Mouse (Mus musculus): ENCODE data around the gene Kcnj9. TPM values are rescaled to one million over a fixed set of nuclear protein-coding genes. Genes with fewer than 3 reads are reported as not detected.

Kcnj9 gene
- not detected for polyA plus RNA-seq (2014; fragmentation: Illumina TruSeq; extraction: RNeasy Lipid Tissue Mini Kit (QIAGEN cat#74804))

DNA sequence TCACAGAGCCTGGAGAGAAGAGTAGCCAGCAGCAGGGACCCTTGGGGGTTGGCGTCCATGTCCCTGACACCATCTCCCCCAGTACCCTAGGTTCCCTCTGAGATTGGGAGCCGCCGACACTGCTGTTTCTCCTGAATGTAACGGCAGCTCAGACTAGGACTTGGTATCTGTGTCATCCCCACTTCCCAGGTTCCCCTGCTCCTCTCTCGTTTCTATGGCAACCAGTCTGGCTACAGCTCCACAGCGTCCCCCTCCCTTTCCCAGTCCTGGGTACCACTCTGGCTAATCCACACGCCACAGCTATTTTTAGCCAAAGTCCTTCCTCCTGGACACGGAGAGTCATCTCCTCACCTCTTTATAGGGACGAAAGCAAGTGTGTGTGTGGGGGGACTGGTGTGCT is at the start of gene Kcnj9:
Kcnj9 (minus strand) TSS at position 188 of the 400 bp plus-strand sequence.

DNA sequence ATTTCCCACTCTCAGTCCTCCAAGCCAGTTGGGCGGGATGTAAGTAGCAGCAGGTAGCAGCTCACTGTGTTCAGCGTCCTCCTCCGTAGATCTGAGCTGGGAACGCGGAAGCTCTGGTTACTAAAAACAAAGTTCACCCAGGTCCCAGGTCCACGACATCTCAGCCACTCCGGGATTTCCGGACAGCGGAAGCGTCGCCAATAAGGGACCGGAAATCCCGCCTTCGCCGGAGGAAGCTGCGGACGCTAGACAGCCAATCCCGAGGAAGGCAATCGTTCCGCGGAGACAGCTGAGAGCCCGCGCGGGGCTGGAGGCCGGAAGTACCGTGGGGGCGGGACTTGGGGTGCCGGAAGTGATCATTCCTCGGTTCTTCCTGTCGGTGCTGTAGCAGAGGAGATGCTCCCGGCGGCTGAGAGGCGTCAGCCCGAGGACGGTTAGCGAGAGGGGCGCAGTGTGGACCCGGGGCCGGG is 47.1 kb upstream of the Kcnj9 start, which contains the start of gene Pigm:
Pigm (plus strand) TSS at position 349 of the 470 bp plus-strand sequence.

DNA sequence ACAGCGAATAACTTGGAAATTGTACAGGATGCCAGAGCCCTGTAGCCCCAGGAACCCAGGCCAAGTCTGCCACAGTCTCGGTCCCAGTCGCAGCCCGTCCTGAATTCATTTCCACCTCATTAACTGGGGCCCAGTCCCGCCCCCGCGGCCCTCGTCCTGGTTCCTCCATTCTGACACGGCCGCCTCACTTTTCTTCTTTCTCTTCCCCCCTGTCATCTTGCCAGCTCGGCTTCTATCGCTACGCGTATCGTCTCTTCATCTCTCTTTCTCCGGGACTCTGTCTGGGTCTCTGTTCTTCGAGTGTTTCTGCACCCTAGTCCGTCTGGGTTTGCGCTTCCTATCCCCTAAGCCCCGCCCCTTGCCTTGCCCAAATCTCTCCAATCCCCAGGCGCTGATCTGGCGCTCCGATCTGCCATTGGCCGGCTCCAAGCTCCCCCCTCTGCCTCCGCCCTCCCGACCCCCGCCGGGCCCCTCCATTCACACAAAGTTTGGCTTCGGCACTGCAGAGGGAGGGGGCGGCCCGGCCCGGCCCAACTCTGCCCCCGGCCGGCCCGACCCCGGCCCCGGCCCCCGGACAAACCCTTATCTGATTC is 11.7 kb upstream of the Kcnj9 start, which contains the start of gene Kcnj10:
Kcnj10 (plus strand) TSS at position 482 of the 593 bp plus-strand sequence.

DNA sequence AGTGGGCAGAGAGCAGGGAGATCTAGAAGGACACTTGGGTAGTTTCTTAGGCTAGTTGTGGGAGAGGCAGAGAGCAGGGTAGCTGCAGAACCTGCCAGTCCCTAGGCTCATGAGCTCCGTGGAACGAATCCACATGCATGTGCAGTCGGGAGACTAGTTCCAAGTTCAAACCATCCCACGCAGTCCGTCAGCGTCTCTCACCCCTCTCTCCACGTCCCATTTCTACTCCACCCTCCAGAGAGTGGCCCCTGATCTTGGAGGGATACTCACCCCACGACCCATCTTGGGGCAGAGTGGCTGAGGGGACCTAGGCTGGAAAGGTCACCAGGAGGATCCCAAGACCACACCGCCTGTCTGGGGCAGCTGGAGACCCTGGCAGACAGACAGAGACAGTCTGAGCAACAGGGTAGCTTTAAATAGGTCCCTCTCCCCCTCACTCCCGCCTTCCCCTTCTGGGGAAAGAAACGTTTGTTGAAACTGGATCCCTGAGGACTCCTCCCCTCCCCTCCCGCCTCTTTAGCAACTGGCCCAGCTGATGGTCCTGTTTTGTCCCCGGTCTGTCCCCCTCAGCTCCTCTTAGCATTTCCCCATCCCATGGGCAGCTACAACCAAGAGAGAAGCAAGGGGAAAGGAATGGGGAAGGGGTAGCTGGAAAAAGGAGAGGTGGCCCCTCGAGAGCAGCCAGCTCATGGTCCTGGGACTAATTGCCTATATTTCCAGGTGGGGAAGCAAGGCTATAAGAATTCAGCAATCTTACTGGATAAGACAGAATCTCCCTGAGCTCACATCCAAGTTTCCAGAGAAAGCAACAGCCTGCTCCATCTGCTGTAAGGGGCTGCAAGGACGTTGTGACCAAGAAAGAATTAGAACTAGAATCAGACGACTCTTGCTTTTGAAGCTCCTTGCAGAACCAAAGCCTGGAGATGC is 31.2 kb downstream of the Kcnj9 start, which contains the start of gene Atp1a2:
Atp1a2 (minus strand) TSS at position 454 of the 927 bp plus-strand sequence.

Other genes with a start within 250 kb of the Kcnj9 start
- gene Copa, start 246.8 kb downstream of the Kcnj9 start, polyA plus RNA-seq (2014; fragmentation: Illumina TruSeq; extraction: RNeasy Lipid Tissue Mini Kit (QIAGEN cat#74804)): 201 TPM
- gene Ncstn, start 246.5 kb downstream of the Kcnj9 start, polyA plus RNA-seq (2014; fragmentation: Illumina TruSeq; extraction: RNeasy Lipid Tissue Mini Kit (QIAGEN cat#74804)): 21.3 TPM
- gene Pex19, start 202.6 kb downstream of the Kcnj9 start, polyA plus RNA-seq (2014; fragmentation: Illumina TruSeq; extraction: RNeasy Lipid Tissue Mini Kit (QIAGEN cat#74804)): 67.5 TPM
- 106 TPM for gene Dcaf8, start 181.2 kb downstream of the Kcnj9 start, polyA plus RNA-seq (2014; fragmentation: Illumina TruSeq; extraction: RNeasy Lipid Tissue Mini Kit (QIAGEN cat#74804))
- gene Pea15a, start 122.5 kb downstream of the Kcnj9 start, polyA plus RNA-seq (2014; fragmentation: Illumina TruSeq; extraction: RNeasy Lipid Tissue Mini Kit (QIAGEN cat#74804)): 70.2 TPM
- gene Casq1, start 109.5 kb downstream of the Kcnj9 start, polyA plus RNA-seq (2014; fragmentation: Illumina TruSeq; extraction: RNeasy Lipid Tissue Mini Kit (QIAGEN cat#74804)): 0.68 TPM
- gene Atp1a4, start 70.9 kb downstream of the Kcnj9 start, polyA plus RNA-seq (2014; fragmentation: Illumina TruSeq; extraction: RNeasy Lipid Tissue Mini Kit (QIAGEN cat#74804)): not detected
- 0.97 TPM for gene Igsf8, start 67.7 kb downstream of the Kcnj9 start, polyA plus RNA-seq (2014; fragmentation: Illumina TruSeq; extraction: RNeasy Lipid Tissue Mini Kit (QIAGEN cat#74804))
- 7.5 TPM for gene Atp1a2, start 31.3 kb downstream of the Kcnj9 start, polyA plus RNA-seq (2014; fragmentation: Illumina TruSeq; extraction: RNeasy Lipid Tissue Mini Kit (QIAGEN cat#74804))
- 1.3 TPM for gene Kcnj10, start 11.9 kb upstream of the Kcnj9 start, polyA plus RNA-seq (2014; fragmentation: Illumina TruSeq; extraction: RNeasy Lipid Tissue Mini Kit (QIAGEN cat#74804))
- gene Pigm, start 47.2 kb upstream of the Kcnj9 start, polyA plus RNA-seq (2014; fragmentation: Illumina TruSeq; extraction: RNeasy Lipid Tissue Mini Kit (QIAGEN cat#74804)): 26.4 TPM
- 2.1 TPM for gene Slamf9, start 146.0 kb upstream of the Kcnj9 start, polyA plus RNA-seq (2014; fragmentation: Illumina TruSeq; extraction: RNeasy Lipid Tissue Mini Kit (QIAGEN cat#74804))
- not detected for gene Igsf9, start 152.5 kb upstream of the Kcnj9 start, polyA plus RNA-seq (2014; fragmentation: Illumina TruSeq; extraction: RNeasy Lipid Tissue Mini Kit (QIAGEN cat#74804))
- 18.8 TPM for gene Tagln2, start 170.7 kb upstream of the Kcnj9 start, polyA plus RNA-seq (2014; fragmentation: Illumina TruSeq; extraction: RNeasy Lipid Tissue Mini Kit (QIAGEN cat#74804))
- 3.6 TPM for gene Cfap45, start 191.5 kb upstream of the Kcnj9 start, polyA plus RNA-seq (2014; fragmentation: Illumina TruSeq; extraction: RNeasy Lipid Tissue Mini Kit (QIAGEN cat#74804))
- gene Vsig8, start 226.6 kb upstream of the Kcnj9 start, polyA plus RNA-seq (2014; fragmentation: Illumina TruSeq; extraction: RNeasy Lipid Tissue Mini Kit (QIAGEN cat#74804)): not detected

All from ovary, adult 10 weeks (tissue).